Mouse (Mus musculus): ENCODE results near the gene Btnl6. TPM values are rescaled to one million over a fixed set of nuclear protein-coding genes. Genes with fewer than 3 reads are reported as not detected.
"Not testable (repeated sequence)": the region's sequence is repeated elsewhere in the genome, so short reads cannot be mapped to it uniquely, and the experiment has no call there.

The Btnl6 gene
- polyA plus RNA-seq, 1 experiment from 2014 or later, result not detected

GRCm38 (mm10) chr17:34519001-34519400 lies 1.8 kb upstream of the Btnl6 start:
- Histone ChIP-seq H3K36me3 (ENCODE audit: control insufficient read depth, insufficient read depth, low read length) (no peaks in the 10 kb centered on the region), H3K4me1 (replicated peaks; ENCODE audit: control insufficient read depth, insufficient read depth, low read length) (no peaks in the 10 kb centered on the region), H3K9me3 (ENCODE audit: control insufficient read depth, low read length) (no peaks in the 10 kb centered on the region), H3K9ac (ENCODE audit: low read length) (no peak overlapping the region), H3K4me3 (ENCODE audit: low read depth, low read length) (no peak overlapping the region), H3K27me3 (ENCODE audit: control insufficient read depth, insufficient read depth, low read length) (no peaks in the 10 kb centered on the region), H3K4me2 (ENCODE audit: low read depth, low read length, severe bottlenecking) (no peak overlapping the region), H3K27ac (ENCODE audit: low read depth, low read length) (no peak overlapping the region)
- no peak for ATAC-seq (replicated peaks; ENCODE audit: low FRiP score)
- 66% methylated on average over 1 of the region's 1 CpGs for WGBS
- no peak for DNase-seq (ENCODE audit: low spot score)

DNA sequence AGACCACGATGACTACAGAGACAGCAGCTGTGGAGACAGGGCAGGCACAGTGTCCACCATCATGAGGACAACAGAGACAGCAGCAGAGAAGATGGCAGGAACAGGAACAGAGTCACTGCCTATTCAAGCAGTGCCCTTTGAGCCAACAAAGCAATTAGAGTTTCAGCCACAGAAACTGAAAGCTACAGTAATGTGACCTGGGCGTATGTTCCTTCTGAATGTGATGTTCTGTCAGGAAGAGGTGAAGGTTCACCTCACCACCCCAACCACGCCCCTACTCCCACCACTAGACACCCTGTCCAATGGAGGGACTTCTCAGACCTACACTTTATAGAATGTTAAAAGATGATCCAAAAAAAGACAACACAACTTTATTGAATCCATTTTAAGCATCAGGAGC lies 1.4 kb upstream of the Btnl6 start:
- not testable (repeated sequence) for H3K9ac ChIP-seq (ENCODE audit: low read length); H3K36me3 ChIP-seq (ENCODE audit: control insufficient read depth, insufficient read depth, low read length); DNase-seq (ENCODE audit: low spot score); H3K9me3 ChIP-seq (ENCODE audit: control insufficient read depth, low read length); H3K4me2 ChIP-seq (ENCODE audit: low read depth, low read length, severe bottlenecking); H3K27ac ChIP-seq (ENCODE audit: low read depth, low read length); H3K4me3 ChIP-seq (ENCODE audit: low read depth, low read length); H3K4me1 ChIP-seq (replicated peaks; ENCODE audit: control insufficient read depth, insufficient read depth, low read length); ATAC-seq (replicated peaks; ENCODE audit: low FRiP score); H3K27me3 ChIP-seq (ENCODE audit: control insufficient read depth, insufficient read depth, low read length)
- WGBS, result 83% methylated on average over 3 of the region's 3 CpGs

DNA sequence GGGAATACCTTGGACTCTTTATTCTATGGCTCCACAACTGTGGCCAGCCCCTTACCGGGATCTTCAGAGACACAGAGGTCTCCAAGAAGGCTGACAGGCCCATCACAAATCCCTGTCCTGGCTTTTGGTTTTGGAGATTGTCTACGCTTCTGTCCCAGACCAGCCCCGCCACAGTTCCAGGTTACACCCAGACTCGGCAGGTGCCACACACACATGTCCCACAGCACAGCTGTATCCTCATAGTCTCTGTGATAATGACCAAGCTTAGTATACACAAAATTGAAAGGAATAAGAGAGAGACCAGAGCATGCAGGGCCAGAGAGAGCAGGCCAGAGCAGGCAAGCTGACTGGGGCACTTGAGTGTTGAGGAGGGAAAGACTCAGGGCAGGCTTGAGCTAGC lies 643 bp upstream of the Btnl6 start:
- Histone ChIP-seq H3K27ac (ENCODE audit: low read depth, low read length) (no peak overlapping the region), H3K9ac (ENCODE audit: low read length) (no peak overlapping the region), H3K4me2 (ENCODE audit: low read depth, low read length, severe bottlenecking) (no peak overlapping the region), H3K4me1 (replicated peaks; ENCODE audit: control insufficient read depth, insufficient read depth, low read length) (no peaks in the 10 kb centered on the region), H3K9me3 (ENCODE audit: control insufficient read depth, low read length) (no peaks in the 10 kb centered on the region), H3K4me3 (ENCODE audit: low read depth, low read length) (no peak overlapping the region), H3K36me3 (ENCODE audit: control insufficient read depth, insufficient read depth, low read length) (no peaks in the 10 kb centered on the region), H3K27me3 (ENCODE audit: control insufficient read depth, insufficient read depth, low read length) (no peaks in the 10 kb centered on the region)
- ATAC-seq (replicated peaks; ENCODE audit: low FRiP score) (no peak), DNase-seq (ENCODE audit: low spot score) (no peak)
- 85% methylated on average over 4 of the region's 4 CpGs for WGBS

- no peaks in the 10 kb centered on the region for H3K36me3 ChIP-seq (ENCODE audit: control insufficient read depth, insufficient read depth, low read length)
- H3K4me2 ChIP-seq (ENCODE audit: low read depth, low read length, severe bottlenecking), result no peak overlapping the region
- no peaks in the 10 kb centered on the region for H3K27me3 ChIP-seq (ENCODE audit: control insufficient read depth, insufficient read depth, low read length)
- H3K27ac ChIP-seq (ENCODE audit: low read depth, low read length), result no peak overlapping the region
- no peak for ATAC-seq (replicated peaks; ENCODE audit: low FRiP score)
- peak; percentile 29 for DNase-seq (ENCODE audit: low spot score)
- no peak overlapping the region for H3K9ac ChIP-seq (ENCODE audit: low read length)
- no peaks in the 10 kb centered on the region for H3K9me3 ChIP-seq (ENCODE audit: control insufficient read depth, low read length)
- WGBS, result 88% methylated on average over 2 of the region's 2 CpGs
- H3K4me1 ChIP-seq (replicated peaks; ENCODE audit: control insufficient read depth, insufficient read depth, low read length), result no peaks in the 10 kb centered on the region
- no peak overlapping the region for H3K4me3 ChIP-seq (ENCODE audit: low read depth, low read length)
These were observed 638 bp downstream of the Btnl6 start for GRCm38 (mm10) chr17:34516514-34516913.

DNA sequence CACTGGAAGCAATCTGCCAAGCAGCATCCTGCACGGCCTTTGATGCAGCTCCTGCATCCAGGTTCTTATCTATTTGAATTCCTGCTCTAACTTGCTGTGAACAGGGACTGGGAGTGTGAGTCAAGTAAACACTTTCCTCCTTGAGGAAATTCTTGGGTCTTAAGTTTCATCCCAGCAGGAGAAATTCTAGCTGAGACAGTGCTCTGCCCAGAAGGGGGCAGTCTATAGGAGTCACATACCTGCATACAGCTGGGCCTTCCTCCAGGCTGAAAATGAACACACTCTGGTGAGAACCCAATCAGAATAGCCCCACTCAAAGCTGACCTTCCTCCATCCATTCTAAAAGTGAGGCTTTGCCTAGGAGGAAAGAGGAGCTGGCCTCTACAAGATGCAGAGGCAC lies 5.4 kb downstream of the Btnl6 start:
- not testable (repeated sequence) for DNase-seq (ENCODE audit: low spot score); H3K36me3 ChIP-seq (ENCODE audit: control insufficient read depth, insufficient read depth, low read length); H3K4me3 ChIP-seq (ENCODE audit: low read depth, low read length); H3K9ac ChIP-seq (ENCODE audit: low read length); H3K4me1 ChIP-seq (replicated peaks; ENCODE audit: control insufficient read depth, insufficient read depth, low read length); H3K27ac ChIP-seq (ENCODE audit: low read depth, low read length); H3K27me3 ChIP-seq (ENCODE audit: control insufficient read depth, insufficient read depth, low read length); H3K9me3 ChIP-seq (ENCODE audit: control insufficient read depth, low read length); ATAC-seq (replicated peaks; ENCODE audit: low FRiP score); H3K4me2 ChIP-seq (ENCODE audit: low read depth, low read length, severe bottlenecking)
- WGBS, result 71% methylated on average over 1 of the region's 1 CpGs

- H3K4me1 ChIP-seq (replicated peaks; ENCODE audit: control insufficient read depth, insufficient read depth, low read length), result no peaks in the 10 kb centered on the region
- no peaks in the 10 kb centered on the region for H3K36me3 ChIP-seq (ENCODE audit: control insufficient read depth, insufficient read depth, low read length)
- ATAC-seq (replicated peaks; ENCODE audit: low FRiP score) (no peak), DNase-seq (ENCODE audit: low spot score) (no peak)
- no peak overlapping the region for H3K9ac ChIP-seq (ENCODE audit: low read length)
- no peak overlapping the region for H3K4me2 ChIP-seq (ENCODE audit: low read depth, low read length, severe bottlenecking)
- H3K27me3 ChIP-seq (ENCODE audit: control insufficient read depth, insufficient read depth, low read length), result no peaks in the 10 kb centered on the region
- no peak overlapping the region for H3K4me3 ChIP-seq (ENCODE audit: low read depth, low read length)
- H3K9me3 ChIP-seq (ENCODE audit: control insufficient read depth, low read length), result no peaks in the 10 kb centered on the region
- H3K27ac ChIP-seq (ENCODE audit: low read depth, low read length), result no peak overlapping the region
These were observed 9.6 kb downstream of the Btnl6 start for GRCm38 (mm10) chr17:34507591-34507990.

DNA sequence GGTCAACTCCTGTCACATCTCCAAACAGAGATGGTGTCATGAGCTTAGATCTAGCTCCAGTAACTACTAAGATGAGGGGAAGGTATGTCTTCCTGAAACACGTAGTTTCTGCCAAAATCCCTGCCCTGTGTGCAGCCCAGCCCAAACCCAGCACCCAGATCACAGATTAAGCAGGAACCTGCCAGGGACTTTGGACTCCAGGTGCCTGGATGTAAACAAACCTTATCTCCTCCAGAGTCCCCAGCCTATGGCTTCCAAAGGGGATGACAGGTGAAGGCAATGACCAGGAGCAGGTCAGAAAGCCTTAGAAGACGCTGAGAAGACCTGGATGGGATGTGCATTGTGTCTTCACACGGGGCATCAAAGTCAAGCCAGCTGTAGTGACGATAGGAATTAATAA lies 19.4 kb downstream of the Btnl6 start:
- H3K4me3 ChIP-seq (ENCODE audit: low read depth, low read length); DNase-seq (ENCODE audit: low spot score); H3K4me2 ChIP-seq (ENCODE audit: low read depth, low read length, severe bottlenecking); H3K9me3 ChIP-seq (ENCODE audit: control insufficient read depth, low read length); H3K27me3 ChIP-seq (ENCODE audit: control insufficient read depth, insufficient read depth, low read length); ATAC-seq (replicated peaks; ENCODE audit: low FRiP score); H3K36me3 ChIP-seq (ENCODE audit: control insufficient read depth, insufficient read depth, low read length); H3K9ac ChIP-seq (ENCODE audit: low read length); H3K4me1 ChIP-seq (replicated peaks; ENCODE audit: control insufficient read depth, insufficient read depth, low read length); H3K27ac ChIP-seq (ENCODE audit: low read depth, low read length): not testable (repeated sequence)
- WGBS, result 82% methylated on average over 1 of the region's 4 CpGs

- not testable (repeated sequence) for DNase-seq (ENCODE audit: low spot score); H3K4me1 ChIP-seq (replicated peaks; ENCODE audit: control insufficient read depth, insufficient read depth, low read length); H3K27ac ChIP-seq (ENCODE audit: low read depth, low read length); H3K4me3 ChIP-seq (ENCODE audit: low read depth, low read length); H3K9ac ChIP-seq (ENCODE audit: low read length); H3K27me3 ChIP-seq (ENCODE audit: control insufficient read depth, insufficient read depth, low read length); ATAC-seq (replicated peaks; ENCODE audit: low FRiP score); H3K4me2 ChIP-seq (ENCODE audit: low read depth, low read length, severe bottlenecking); H3K36me3 ChIP-seq (ENCODE audit: control insufficient read depth, insufficient read depth, low read length); H3K9me3 ChIP-seq (ENCODE audit: control insufficient read depth, low read length)
- WGBS, result 88% methylated on average over 3 of the region's 3 CpGs
These were observed 19.8 kb downstream of the Btnl6 start for GRCm38 (mm10) chr17:34497319-34497718.

DNA sequence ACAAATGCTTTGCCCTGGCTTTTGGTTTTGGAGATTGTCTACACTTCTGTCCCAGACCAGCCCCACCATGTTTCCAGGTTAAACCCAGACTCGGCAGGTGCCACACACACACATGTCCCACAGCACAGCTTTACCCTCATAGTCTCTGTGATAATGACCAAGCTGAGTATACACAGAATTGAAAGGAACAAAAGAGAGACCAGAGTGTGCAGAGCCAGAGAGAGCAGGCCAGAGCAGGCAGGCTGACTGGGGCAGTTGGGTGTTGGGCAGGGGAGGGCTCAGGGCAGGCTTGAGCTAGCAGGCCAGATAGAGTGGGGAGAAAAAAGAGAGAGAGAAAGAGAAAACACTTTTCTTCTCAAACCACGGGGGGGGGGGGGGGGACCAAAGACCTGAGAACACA lies 20.6 kb downstream of the Btnl6 start:
- DNase-seq (ENCODE audit: low spot score), result no peak
- no peak for ATAC-seq (replicated peaks; ENCODE audit: low FRiP score)

More for the DNA sequence above, 20.6 kb downstream of the Btnl6 start:
- H3K36me3 ChIP-seq (ENCODE audit: control insufficient read depth, insufficient read depth, low read length), result no peaks in the 10 kb centered on the region
- H3K4me3 ChIP-seq (ENCODE audit: low read depth, low read length), result no peak overlapping the region
- WGBS, result 78% methylated on average over 1 of the region's 2 CpGs
- H3K27me3 ChIP-seq (ENCODE audit: control insufficient read depth, insufficient read depth, low read length), result no peaks in the 10 kb centered on the region
- H3K4me1 ChIP-seq (replicated peaks; ENCODE audit: control insufficient read depth, insufficient read depth, low read length), result no peaks in the 10 kb centered on the region
- no peak overlapping the region for H3K9ac ChIP-seq (ENCODE audit: low read length)
- no peak overlapping the region for H3K4me2 ChIP-seq (ENCODE audit: low read depth, low read length, severe bottlenecking)
- no peaks in the 10 kb centered on the region for H3K9me3 ChIP-seq (ENCODE audit: control insufficient read depth, low read length)
- no peak overlapping the region for H3K27ac ChIP-seq (ENCODE audit: low read depth, low read length)
